Mouse (Mus musculus) kidney, adult 2 months (tissue): ENCODE data around the gene Stfa3.
"Not testable (repeated sequence)": the region's sequence is repeated elsewhere in the genome, so short reads cannot be mapped to it uniquely, and the experiment has no call there.

ENCODE experiments used
- CTCF ChIP-seq: fragments of 200-500 bp; conservative IDR thresholded peaks from 2 replicates; pipeline ENCODE4 v1.5.1; 2011; ENCODE audit warnings: low read depth, mild to moderate bottlenecking, control low read depth, low read length, moderate library complexity, mixed read lengths; ENCODE audit not compliant: insufficient read depth, insufficient read length
- POLR2A ChIP-seq: fragments of 200-500 bp; IDR thresholded peaks from one replicate; pipeline ENCODE4 v1.6.1; 2011; ENCODE audit warnings: low read depth, low read length, control low read depth

- TF ChIP-seq CTCF, POLR2A: not testable (repeated sequence)
These were observed 34.2 kb downstream of the Stfa3 start for GRCm38 (mm10) chr16:36420979-36421378.
